Mouse (Mus musculus) lung, adult 2 months (tissue): ENCODE data around the gene Sfswap.

Source experiments
- CTCF ChIP-seq: fragments of 200-500 bp; IDR thresholded peaks from 2 replicates; pipeline ENCODE4 v1.5.1; 2011; ENCODE audit warnings: mild to moderate bottlenecking, low read length, control low read depth; ENCODE audit not compliant: insufficient read depth
- POLR2A ChIP-seq: fragments of 200-500 bp; IDR thresholded peaks from 2 replicates; pipeline ENCODE4 v1.6.1; 2011; ENCODE audit warnings: low read depth, mild to moderate bottlenecking, control low read depth, low read length, borderline replicate concordance; ENCODE audit errors: extremely low read depth

- TF ChIP-seq POLR2A (no peak), CTCF (no peak)
Measured at GRCm38 (mm10) chr5:129581015-129581414, 80.0 kb downstream of the Sfswap start.
